Mouse (Mus musculus) granulocyte monocyte progenitor cell, adult 5-6 weeks (primary cell): ENCODE results near the gene Drg1. TPM values are rescaled to one million over a fixed set of nuclear protein-coding genes. Genes with fewer than 3 reads are reported as not detected.
"Not testable (repeated sequence)": the region's sequence is repeated elsewhere in the genome, so short reads cannot be mapped to it uniquely, and the experiment has no call there.

Source experiments
- ATAC-seq: replicated peaks from 2 replicates; pipeline ENCODE4 v1.8.0; 2016; ENCODE audit warnings: mild to moderate bottlenecking, moderate TSS enrichment, inconsistent platforms; ENCODE audit not compliant: poor library complexity, severe bottlenecking
- total RNA-seq, 2 experiments: library from RNA; stranded (forward) in 1 of 2; stranded (reverse) in 1 of 2; fragments of 200-712, 200-1000 nt in 1 of 2; fragments of >200 nt in 1 of 2; fragmentation: Nextera tagmentation in 1 of 2; gene quantifications; 2 replicates each; pipeline ENCODE4 v1.2.3; 2014 to 2017

Gene Drg1
- total RNA-seq, 2 experiments from 2014 or later, result 172 to 229 TPM

DNA sequence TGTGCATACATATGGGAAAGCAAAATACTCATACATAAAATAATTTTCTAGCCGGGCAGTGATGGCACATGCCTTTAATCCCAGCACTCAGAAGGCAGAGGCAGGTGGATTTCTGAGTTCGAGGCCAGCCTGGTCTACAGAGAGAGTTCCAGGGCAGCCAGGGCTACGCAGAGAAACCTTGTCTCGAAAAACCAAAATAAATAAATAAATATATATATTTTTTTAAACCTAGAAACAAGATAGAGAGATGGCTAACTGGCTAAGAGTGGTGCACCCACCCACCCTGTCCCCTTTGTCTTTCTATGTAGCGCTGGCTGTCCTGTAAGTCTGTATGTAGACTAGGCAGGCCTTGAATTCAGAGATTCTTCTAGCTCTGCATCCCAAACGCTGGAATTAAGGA is 93.7 kb downstream of the Drg1 start:
- not testable (repeated sequence) for ATAC-seq

DNA sequence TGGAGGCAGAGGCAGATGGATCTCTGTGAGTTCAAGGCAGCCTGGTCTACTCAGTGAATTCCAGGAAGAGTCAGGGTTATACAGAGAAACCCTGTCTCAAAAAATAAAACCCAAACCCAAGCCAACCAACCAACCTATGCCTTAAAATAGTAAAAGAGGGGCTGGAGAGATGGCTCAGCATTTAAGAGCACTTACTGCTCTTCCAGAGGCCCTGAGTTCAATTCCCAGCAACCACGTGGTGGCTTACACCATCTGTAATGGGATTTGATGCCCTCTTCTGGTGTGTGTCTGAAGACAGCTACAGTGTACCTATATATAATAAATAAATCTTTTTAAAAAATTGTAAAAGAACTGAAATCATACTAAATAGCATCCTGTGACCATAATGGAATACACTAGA is 94.3 kb downstream of the Drg1 start:
- not testable (repeated sequence) for ATAC-seq

DNA sequence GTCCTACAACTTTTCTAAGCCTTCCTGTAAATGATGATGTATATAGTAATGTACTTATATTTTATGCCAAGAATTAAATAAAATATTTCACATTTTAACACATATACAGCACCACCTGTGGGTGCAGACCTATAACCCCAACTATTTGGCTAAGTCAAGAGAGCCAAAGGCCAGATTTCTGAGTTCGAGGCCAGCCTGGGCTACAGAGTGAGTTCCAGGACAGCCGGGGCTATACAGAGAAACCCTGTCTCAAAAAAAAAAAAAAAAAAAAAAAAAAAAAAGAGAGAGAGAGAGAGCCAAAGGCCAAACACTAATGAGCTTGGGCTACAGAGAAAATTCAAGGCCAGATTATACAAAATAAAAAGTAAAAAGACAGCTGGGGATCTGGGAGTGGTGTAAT is 97.2 kb downstream of the Drg1 start:
- not testable (repeated sequence) for ATAC-seq

DNA sequence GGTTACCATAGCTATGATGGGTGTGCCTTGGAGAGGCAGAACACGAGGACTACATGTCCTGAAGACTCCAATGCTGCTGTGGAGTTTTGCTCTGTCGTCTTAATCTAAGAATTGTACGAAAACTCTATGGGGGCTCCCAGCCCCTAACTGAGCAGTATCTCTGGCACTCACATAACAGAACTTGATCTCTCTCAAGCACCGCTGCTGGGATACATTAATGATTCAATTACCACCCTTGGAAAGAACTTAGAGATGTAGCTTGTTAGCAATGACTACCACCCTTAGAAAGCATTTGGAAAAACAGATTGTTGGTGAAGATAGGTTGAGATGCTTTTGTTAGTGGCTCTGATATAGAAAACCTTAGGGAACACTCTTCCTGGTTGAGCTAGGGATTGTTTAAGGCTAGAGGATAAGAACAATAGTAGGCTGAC is 98.6 kb downstream of the Drg1 start:
- 0 out of 2 replicates have a peak, but pooled peaks have one; percentile 4 for ATAC-seq

DNA sequence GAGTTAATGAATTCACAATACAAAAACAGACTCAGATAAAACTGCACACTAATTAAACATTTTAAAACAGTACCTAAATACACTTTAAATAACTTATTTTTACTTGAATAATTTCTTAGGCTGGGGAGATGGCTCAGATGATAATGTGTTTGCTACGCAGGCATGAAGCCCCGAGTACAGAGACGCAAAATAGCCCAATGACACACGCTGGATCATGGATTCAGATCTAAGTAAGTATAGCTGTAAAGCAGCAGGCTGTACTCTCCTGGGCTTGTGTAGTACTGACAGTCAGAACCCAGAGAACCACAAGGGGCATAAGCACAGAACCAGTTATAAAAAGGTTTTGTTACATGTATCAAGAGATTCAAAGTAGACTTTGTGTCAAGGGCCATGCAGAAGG is 99.1 kb downstream of the Drg1 start:
- ATAC-seq, result 0 out of 2 replicates have a peak, but pooled peaks have one; percentile 1

DNA sequence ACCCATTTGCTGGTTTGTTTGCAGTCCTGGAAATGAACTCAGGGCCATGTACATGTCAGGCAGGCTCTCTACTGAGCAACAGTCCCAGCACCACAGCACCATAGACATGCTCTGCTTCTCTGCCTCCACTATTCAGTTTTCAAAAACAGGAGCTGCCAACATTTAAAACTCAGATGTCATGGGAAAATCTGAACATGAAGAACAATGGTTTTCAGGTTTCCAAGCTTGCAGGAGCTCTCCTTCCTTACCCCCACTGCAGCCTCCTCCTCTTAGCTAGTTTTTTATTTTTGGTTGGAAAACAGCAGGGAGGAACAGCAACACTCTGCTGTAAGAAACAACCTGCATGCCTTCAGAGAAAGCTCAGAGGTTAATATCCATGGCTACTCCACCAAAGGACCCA is 99.9 kb downstream of the Drg1 start:
- ATAC-seq, result not testable (repeated sequence)

DNA sequence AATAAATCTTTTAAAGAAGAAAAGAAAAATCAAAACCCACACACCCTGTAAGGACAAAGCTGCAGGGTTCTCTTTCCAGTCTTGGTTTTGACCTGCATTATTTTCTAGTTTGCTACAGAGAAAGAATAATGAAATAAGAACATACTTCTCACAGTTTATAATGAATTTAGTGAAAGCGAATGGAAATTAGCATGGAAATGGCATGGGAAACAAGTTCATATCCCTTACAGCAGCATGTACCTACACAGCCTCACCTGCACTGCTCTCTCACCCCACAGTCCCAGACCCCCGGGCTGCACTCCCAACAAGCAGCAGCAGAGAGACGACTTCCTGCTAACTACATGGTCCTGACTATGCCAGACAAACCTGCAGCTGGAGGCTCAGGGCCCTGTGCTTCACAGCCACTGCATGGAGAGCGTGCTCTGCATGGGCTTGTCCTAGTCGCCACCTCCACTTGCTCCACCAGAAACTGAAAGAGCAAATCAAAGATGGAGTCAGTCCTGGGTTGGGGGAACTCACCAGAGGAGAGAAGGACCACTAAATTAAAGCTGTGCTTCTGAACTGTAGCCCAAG is 100.9 kb downstream of the Drg1 start:
- peak; percentile 15 for ATAC-seq

DNA sequence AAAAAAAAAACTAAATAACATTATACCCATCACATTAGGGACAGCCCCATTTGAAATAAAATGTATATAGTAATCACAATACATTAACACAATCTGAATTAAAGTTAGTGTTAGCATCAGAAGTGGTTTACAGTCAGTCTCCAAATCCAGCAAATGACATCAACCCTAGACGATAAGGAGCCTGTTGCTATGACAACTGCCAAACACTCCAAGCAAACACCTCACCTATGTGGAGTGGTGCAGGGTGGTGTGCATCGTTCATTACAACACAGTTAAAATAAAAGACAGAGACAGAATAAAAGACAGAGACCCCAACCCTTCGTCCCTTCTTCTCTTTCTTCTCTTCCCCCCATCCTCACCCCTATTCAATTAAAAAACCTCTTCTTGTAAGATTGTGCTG is 102.6 kb downstream of the Drg1 start:
- ATAC-seq, result not testable (repeated sequence)

DNA sequence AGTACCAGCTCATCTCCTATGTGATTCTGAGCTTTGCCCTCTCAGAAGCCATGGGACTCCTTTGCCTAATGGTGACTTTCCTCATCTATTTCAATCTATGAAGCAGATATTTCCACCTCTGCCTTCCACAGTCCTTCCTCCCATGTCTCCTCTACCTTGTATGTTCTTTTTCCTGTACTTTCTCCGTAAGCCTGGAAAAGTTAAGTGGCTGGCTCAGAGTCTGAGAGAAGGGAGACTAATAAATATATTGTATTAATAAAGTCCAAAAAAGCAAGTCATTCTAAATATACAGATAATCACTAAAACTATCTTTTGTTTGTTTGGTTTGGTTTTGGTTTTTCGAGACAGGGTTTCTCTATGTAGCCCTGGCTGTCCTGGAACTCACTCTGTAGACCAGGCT is 103.1 kb downstream of the Drg1 start:
- ATAC-seq, result not testable (repeated sequence)

DNA sequence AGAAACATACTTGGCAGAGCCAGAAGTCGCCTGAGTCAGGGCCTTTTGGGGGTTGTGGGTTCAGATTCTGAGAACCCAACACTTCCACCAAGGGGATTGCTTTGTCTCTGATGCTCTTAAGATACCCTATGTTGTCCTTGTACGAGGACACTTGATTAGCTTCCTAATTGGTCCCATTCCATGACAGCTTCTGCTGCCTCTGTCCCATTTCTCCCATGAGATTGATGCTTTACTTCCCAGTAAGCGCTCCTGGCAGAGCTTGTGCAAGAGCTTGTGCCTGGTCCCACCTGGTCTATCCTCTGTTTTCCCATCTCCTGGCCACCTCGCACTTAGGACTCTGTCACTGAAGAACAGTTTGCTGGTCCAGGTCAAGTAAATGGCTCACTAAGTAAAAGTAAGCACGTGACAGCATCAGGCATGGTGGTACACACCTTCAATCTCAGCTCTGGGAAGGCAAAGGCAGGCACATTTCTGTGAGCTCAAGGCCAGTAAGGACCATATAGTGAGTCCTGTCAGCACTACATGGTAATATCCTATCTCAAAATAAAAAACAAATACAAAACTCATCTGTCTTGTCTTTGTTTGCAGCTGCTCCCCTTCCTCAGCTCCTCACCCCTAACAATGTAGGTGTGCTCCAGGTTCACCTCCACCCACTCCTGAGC is 103.8 kb downstream of the Drg1 start:
- ATAC-seq, result peak; percentile 3; the same call in 1 of the 2 replicates

DNA sequence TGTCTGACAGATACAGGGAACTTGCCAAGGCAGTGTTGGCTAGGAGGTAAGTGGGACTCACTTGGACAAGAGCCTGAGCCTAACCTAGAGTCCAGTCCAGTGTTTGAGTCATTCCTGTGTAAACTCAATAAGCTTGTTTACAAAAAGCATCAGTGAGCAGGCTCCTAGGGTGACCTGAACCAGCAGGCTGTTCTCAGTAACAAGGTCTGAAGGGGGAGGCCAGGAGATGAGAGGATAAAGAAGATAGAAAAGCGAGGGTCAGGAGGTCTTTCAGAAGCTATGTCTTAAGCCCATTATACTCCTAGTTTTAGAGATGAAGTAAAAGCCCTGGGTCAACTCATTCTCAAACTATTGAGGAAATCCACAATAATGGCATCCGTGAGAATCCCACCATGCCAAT is 104.8 kb downstream of the Drg1 start:
- not testable (repeated sequence) for ATAC-seq

DNA sequence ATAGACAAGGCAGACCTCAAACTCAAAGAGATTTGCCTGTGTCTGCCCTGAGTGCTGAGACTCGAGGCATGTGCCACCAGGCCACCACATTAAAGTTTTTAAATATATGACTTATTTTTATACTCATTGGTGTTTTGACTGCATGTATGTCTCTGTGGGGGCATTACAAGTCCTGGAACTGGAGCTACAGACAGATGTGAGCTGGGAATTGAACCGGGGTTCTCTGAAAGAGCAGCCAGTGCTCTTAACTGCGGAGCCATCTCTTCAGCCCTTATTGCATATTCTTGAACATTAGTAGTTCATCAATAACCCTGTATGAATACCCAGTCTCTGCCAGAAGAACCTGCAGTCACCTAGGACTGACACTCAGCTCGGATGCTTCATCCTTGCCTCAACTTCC is 107.4 kb downstream of the Drg1 start:
- ATAC-seq, result not testable (repeated sequence)

DNA sequence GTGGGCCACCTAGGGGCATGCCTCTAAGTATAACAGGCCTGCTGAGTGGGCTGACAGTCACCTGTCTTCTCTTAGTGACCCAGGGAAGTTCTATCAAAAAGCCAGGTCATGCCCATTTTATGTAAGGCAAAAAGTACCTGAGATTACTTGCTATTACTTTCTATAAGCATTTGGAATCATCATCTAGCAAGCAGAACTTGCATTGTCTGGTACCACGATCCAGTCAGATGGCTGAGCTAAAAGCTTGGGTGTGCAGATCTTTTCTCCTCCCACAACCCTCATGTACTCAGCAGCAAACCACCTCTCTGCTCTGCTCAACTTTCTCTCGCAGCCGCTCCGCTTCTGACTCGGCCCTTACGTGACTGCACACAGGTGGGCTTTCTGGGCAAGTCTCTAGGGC is 108.2 kb downstream of the Drg1 start:
- not testable (repeated sequence) for ATAC-seq

DNA sequence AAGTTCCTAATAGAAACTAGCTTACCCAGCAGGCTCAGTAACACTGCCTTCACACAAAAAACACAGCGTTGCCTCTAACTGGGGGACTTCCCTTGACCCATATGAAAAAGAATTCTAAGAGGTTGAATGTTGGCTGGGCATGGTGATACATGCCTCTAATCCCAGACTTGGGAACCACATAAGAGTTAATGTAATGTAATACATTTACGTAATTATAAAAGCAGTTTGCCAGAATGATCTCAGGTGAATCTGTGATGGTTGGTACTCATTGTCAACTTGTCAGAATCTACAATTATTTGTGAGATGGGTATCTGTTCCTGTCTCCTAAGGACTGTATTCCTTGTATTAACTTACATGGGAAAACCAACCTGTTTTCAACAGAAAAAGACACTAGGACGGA is 109.2 kb downstream of the Drg1 start:
- ATAC-seq, result not testable (repeated sequence)

DNA sequence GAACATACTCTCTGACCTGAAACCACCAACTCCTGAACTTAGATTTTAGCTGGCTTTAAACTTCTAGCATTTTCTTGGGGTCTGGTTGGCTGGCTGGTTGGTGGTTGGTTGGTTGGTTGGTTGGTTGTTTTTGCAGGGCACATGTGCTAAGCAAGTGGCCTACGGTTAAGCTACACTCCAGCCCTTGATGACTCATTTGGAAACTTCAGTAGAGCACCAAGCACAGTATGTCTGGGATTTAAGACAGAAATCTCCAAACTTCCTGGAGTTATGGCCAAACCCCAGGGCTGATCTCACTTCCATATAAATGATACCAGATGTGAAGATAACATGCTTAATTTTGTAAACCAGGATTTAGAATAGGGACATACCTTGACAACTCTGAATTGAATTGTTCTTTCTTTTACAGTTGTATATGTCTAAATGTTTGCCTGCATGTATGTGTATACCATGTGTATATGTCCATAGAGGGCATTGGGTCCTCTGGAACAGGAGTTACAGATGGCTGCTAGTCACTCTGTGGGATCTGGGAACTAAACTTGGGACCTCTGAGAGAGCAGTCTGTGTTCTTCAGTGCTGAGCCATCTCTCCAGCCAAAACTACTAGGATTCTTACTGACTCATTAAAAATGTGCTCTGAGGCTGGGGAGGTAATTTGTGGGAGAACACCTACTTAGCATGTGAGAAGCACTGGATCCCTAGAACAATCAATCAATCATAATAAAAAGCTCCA is 112.4 kb downstream of the Drg1 start:
- ATAC-seq, result peak; percentile 3

DNA sequence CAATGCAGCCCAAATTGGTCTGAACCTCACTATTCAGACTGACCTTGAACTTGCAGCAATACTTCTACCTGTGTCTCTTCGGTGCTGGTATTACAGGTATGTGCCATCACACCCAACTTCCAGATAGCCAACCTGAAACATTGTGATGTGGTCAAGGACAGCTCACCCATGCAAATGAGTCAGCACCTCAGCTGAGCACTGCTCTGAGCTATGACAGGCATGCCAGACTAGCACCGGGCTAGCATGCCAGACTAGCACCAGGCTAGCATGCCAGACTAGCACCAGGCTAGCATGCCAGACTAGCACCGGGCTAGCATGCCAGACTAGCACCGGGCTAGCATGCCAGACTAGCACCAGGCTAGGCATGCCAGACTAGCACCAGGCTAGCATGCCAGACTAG is 114.9 kb downstream of the Drg1 start:
- ATAC-seq, result 0 out of 2 replicates have a peak, but pooled peaks have one; percentile 8

DNA sequence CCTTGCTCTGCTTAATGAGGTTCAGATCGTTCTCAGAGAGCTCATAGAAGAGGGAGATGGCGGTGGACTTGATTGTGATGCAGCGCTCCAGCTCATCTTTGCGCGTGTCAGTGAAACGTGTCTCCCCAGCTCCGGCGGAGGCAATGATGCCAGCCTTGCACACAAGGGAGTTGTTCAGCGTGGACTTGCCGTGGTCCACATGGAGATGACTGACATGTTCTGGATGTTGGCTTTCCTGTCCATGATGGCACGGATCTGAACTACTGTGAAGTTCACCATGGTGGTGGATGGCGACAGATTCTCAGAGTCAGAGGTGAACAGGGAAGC is 115.6 kb downstream of the Drg1 start:
- ATAC-seq, result not testable (repeated sequence)

DNA sequence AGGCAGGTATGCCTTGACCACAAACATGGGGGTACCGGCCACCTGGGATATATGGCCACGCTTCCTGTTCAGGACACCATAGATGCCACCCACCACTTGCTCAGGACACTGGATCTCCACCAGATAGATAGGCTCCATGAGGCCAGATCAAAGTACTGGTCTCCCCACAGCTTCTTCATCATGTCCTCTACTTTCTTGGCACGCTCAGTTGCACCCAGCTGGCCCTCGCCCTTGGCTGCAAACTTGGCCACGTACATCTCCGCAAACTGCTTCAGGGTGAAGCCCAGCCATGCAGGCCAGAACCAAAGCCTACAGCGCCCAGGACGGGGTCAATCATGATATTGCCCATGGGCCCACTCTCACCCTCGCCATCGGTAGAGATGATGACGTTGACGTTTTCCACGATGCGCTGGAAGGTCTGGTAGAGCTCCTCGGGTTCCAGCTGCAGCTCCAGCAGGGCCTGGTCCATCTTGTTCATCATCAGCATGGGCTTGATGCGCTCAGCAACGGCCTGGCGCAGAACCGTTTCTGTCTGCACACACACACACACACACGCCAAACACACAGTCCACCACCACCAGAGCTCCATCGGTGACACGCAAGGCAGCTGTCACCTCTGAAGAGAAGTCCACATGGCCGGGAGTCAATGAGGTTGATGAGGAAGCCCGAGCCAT is 116.1 kb downstream of the Drg1 start:
- ATAC-seq, result peak; percentile 4; the same call in 1 of the 2 replicates

DNA sequence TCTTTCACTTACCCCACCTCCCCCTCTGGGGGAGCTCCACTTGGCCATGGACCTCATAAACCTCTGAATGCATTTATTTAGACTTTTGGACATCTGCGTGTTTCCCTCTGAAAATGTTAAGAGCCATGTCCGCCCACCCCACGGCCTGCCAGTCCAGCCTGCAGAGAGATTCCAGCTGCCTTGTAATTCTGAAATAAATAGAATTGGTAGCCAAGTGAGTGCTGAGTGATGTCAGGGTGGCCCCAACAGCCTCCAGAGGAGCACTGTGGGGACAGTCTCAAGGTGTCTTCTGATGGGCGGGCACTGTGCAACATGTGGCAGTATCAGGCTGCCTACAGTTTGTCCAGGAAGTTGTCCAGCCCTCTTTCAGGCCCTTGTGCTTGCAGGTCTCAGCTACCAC is 116.7 kb downstream of the Drg1 start:
- not testable (repeated sequence) for ATAC-seq

DNA sequence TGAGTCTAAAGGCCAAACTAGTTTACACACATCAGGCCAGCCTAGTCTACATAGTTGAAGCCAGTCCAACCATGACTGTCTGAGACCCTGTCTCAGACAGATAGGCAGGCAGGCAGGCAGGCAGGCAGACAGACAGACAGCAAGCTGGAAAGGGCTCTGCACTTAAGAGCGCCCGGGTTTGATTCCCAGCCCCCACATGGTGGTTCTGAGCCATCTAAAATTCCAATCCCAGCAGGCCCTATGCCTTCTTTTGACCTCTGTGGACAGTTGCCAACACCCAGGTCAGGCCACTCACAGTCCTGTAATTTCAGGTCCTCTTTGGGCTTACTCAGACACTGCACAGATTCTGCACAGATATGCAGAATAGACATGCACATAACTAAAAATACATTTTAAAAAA is 119.4 kb downstream of the Drg1 start:
- not testable (repeated sequence) for ATAC-seq
